Mouse (Mus musculus): ENCODE results near the gene Cfap69.

Cfap69 gene

GRCm38 (mm10) chr5:5657932-5658331, 6.1 kb downstream of the Cfap69 start:
- DNase-seq (ENCODE audit: low spot score in 2 of 2): no peak

- DNase-seq (ENCODE audit: low spot score in 2 of 2): peak in 1 of 2 experiments; percentile 11
Measured at GRCm38 (mm10) chr5:5648817-5649569, 15.0 kb downstream of the Cfap69 start.

DNA sequence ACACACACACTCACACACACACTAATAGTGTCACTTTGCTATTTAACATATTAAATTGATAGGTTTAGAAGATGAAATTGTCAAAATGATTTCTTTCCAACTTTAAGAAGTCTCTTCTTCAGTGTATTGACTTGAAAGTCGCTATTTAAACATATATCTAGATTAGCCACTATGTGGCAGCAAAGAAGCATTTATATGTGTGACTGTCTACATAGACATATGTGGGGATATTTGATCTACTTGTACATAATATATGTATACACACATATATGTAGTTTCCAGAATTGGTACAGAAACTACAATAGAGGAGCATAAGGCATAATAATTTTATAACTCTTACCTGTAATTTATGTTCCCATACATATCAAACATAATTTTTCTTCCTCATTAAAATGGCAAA, 17.9 kb downstream of the Cfap69 start:
- DNase-seq (ENCODE audit: low spot score in 2 of 2): no peak

DNA sequence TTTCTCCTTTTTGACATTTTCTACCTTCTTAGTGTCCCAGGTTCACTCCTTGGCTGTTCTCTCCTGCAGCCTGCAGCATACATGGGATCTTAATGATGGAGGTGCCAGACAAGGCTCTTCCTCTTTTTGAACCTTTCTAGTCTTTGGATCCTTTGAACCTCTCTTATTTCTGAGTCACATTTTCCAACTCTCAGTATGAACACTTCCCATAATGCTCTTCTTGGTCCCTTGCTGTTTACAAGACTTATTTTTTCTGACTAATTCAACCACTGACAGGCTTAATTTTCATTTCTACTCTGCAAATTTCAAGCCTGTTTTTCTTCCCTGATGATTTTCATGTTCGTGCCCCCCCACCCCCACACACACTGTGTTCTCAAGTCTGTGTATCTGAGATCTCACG, 25.5 kb downstream of the Cfap69 start:
- no peak for DNase-seq (ENCODE audit: low spot score in 2 of 2)

- no peak for DNase-seq (ENCODE audit: low spot score in 2 of 2)
Measured at GRCm38 (mm10) chr5:5625491-5625890, 38.5 kb downstream of the Cfap69 start.

DNA sequence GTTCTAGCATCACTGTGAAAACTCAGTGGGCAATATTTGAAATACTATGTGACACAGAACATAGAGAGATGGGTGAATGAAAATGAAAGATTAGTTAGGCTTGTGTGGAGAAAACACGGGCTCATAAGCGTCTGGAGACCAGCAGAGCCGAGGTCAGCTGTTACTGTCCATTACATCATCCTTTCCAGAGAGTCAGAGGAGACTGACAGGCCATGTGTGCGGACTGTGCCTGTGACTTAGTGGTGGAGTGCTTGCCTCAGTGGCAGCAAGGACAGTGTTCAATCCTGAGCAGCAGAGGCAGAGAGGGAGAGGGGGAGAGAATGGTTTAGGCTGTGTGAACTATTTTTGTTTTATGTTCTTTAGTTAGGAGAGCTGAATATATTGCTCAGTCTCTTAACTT, 45.7 kb downstream of the Cfap69 start:
- DNase-seq (ENCODE audit: low spot score in 2 of 2): no peak

DNA sequence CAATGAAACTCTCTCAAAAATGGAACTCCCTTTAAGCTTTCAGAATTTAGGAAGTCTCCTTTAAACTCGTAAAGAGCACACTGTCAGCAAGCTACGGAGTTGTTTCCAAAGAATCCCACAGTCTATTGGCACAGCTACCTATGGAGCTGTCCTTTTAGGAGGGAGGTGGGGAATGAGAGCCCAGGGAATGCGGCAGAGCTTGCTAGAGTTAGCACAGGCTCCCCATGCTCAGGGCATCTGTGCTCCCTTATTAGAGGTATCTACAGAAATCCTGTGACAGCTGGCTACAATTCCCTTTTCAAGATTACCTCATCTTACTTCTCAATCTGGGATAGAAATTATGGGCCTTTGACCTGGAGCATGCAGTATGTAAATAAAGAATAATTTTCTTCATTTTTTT, 53.5 kb downstream of the Cfap69 start:
- DNase-seq (ENCODE audit: low spot score in 2 of 2): no peak

DNA sequence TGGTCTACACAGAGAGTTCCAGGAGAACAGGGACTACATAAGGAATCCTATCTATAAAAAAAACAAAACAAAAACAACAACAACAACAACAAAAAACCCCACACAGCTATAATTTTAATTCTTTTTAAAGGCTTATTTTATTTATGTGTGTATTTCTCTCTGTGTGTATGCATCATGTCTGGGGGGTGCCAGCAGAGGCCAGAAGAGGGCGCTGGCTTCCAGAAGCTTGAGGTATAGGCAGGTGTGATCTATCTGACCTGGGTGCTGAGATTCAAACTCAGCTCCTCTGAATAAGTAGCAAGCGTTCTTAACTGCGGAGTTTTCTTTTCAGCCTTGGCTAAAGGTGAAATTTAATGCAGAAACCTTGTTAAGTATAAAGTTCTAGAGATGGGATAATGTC, 76.4 kb downstream of the Cfap69 start:
- no peak for DNase-seq (ENCODE audit: low spot score in 2 of 2)

DNA sequence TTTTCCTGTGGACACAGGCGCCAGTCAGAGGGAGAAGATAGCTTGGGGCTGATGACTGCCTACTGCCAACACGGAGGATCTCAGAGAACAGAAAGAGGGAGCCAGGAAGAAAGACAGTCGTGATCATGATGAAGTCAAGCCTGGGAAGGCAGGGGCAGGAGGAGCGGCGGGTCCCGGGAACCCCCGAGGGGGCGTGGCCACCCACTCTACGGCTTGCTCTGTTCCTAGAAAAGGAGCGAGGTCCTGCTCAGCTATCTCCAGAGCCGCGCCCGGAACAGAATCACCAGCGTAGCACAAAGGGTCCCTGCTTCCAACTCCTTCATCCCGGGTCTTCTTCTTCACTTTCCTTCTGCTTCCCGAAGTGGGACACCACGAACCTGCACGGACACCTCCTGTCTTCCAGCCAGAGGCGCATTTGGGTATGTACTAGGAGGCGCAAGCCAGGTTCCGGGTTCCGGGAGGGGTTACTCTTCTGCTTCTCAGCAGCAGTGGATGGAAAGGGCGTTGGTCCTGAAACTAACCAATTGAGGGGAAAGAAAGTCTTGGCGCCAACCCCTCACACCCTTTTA, 90.2 kb downstream of the Cfap69 start, which contains the start of gene Gm8773:
Gene Gm8773, plus strand, starts transcription at position 51 of the 569 bp plus-strand sequence.
- DNase-seq (ENCODE audit: low spot score in 2 of 2): peak; percentile 2 to 4

- DNase-seq (ENCODE audit: low spot score in 2 of 2): no peak
Measured at GRCm38 (mm10) chr5:5562435-5562834, 101.6 kb downstream of the Cfap69 start.

DNA sequence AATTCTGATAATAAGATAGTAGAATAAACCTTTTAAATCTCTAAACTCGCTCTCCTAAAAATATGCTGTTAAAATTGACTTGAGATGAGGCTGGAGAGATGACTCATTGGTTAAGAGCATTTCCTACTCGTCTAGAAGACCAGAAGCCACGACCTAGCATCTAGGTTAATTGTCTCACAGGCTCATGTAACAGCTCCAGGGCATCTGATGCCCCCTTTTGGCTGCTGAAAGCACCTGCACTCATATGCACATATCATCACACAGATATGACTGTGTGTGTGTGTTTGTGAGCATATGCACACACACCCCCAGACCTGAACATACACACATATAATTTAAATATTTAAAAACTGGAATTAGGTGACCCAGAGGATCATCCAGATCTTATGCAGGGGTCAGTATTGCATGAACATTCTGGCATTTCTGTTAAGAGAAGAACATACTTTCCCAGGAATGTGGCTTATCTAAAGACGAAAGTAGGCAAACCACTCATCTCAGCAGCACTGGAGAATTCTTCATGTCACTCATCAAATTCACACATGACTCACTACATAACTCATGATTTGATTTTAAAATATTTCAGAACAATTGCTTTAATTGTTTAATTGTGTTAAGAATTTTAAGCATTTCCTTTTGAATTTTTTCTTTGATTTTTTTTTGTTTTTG, 102.9 kb downstream of the Cfap69 start:
- no peak for DNase-seq (ENCODE audit: low spot score in 2 of 2)

DNA sequence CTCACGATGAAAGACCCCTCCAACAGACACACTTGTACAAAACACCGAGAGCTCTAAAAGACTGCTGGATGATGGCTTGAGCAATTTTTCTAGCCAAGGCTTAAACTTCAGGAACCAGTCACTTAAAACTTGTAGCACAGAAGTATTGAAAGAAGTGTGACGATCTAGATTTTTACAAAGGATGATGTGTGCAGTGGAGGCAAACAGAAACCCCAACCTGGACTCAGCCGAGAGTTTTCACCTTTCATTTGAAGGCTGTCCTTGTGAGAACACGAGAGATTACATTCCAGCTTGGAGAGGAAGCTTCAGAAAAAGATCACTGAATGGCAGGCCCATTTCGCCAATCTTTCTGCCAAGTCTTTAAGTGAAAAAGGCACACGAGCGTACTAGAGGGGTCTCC, 104.2 kb downstream of the Cfap69 start:
- no peak for DNase-seq (ENCODE audit: low spot score in 2 of 2)

DNA sequence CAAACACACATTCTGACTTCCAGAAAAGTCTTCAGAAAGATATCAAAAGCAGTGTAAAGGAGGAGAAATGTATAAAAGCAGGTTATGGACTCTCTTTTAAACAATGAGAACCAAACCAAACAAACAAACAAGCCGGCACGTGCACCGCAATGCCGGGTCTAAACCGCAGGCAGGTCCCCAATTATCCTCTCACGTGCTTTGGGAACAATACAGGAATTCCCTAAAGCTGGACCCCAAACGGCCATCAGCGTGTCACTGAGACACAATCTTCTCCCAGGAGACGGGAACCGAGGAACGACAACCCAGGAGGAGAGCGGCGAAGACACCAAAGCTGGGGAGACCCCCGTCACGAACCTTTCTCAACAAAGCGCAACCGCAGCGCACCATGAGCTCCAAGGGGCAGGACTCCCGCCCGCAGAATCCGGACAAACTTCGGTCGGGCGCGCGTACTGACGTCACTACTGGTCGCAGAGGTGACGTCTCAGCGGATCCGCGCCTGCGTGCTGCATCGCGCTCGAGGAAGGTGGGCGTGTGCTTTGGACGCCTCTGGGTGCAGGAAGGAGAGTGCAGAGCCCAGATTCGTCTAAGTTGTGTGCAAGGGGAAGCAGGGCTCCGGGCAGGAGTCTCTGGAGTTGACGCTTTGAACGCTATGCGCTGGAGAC, 104.8 kb downstream of the Cfap69 start, which contains the start of gene Gtpbp10:
Gene Gtpbp10, minus strand, starts transcription at position 460 of the 662 bp plus-strand sequence.
- DNase-seq (ENCODE audit: low spot score in 2 of 2): peak; percentile 92 to 93

GRCm38 (mm10) chr5:5551110-5551509, 112.9 kb downstream of the Cfap69 start:
- no peak for DNase-seq (ENCODE audit: low spot score in 2 of 2)

- no peak for DNase-seq (ENCODE audit: low spot score in 2 of 2)
Measured at GRCm38 (mm10) chr5:5540385-5540784, 123.7 kb downstream of the Cfap69 start.

GRCm38 (mm10) chr5:5539771-5540170, 124.3 kb downstream of the Cfap69 start:
- no peak for DNase-seq (ENCODE audit: low spot score in 2 of 2)

- no peak for DNase-seq (ENCODE audit: low spot score in 2 of 2)
Measured at GRCm38 (mm10) chr5:5536131-5536530, 127.9 kb downstream of the Cfap69 start.

- DNase-seq (ENCODE audit: low spot score in 2 of 2): no peak
Measured at GRCm38 (mm10) chr5:5533656-5534420, 130.2 kb downstream of the Cfap69 start.

Measured in urinary bladder, postnatal 36 days (tissue).